Mouse (Mus musculus): ENCODE measurements at regions not wholly inside any gene's neighbourhood (a gene's known extent, or its start where the extent isn't known, plus 50 kb on each side); places are given as distances from the start of the nearest gene placed in this dataset.

DNA sequence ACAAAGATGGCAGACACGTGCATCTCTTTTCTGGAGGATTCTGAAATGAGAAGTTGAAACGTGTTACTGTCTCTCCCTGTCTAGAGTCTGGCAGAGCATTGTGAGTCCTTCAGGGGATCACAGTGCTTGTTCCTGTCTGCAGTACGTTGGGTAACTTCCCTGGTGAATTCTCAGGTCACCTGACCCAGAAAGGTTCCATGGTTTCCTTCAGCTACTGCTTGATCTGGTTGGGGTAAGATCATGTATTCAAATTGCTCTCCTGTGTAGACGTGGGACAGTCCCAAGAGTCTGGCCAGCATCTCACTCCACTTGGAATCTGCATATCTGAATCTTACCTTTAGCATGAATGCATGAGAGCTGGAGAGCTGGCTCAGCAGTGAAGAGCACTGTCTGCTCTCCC, 350.0 kb downstream of the Gpat3 start:
- no peak overlapping the region for H3K9ac ChIP-seq (ENCODE audit: low read depth, low read length)
- 65% methylated on average over 4 of the region's 4 CpGs for WGBS
- H3K79me2 ChIP-seq (replicated peaks; ENCODE audit: control insufficient read depth, insufficient read depth, low read length), result no peaks in the 10 kb centered on the region
- H3K27ac ChIP-seq, result no peak overlapping the region
- intact Hi-C loops (cut with DNase I), result no loop called here
- H3K4me3 ChIP-seq, result no peak overlapping the region
- H3K27me3 ChIP-seq (ENCODE audit: control insufficient read depth, insufficient read depth, low read length), result no peaks in the 10 kb centered on the region
- TF ChIP-seq POLR2A (IDR thresholded peaks at IDR 0.05; ENCODE audit: insufficient read depth, low read depth, low read length), result no peak
- no peak for TF ChIP-seq EP300 (IDR thresholded peaks at IDR 0.05; ENCODE audit: insufficient read depth, low read depth, low read length)
- no peak for TF ChIP-seq CTCF (IDR thresholded peaks at IDR 0.05)
- H3K4me1 ChIP-seq (ENCODE audit: control insufficient read depth, insufficient read depth, low read length), result no peaks in the 10 kb centered on the region
- no peaks in the 10 kb centered on the region for H3K36me3 ChIP-seq (ENCODE audit: control insufficient read depth, insufficient read depth, low read length)
- no peak for DNase-seq

DNA sequence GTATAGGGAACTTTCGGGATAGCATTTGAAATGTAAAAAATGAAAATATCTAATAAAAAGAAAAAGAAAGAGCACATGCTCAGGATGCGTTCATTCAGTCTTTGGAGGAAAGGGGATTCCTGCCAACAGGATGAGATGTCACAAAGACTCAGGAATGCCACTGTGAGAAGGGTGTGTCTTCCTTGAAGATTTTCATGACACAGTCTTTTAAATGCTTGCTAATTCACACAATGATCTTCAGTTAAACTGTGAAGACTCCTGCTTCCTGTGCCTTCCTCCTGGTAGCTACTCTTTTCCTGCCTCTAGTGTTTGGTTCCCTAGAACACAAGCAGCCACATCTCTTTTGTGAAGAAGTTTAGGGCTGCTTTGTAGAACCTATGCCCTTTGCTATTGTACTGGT, 345.5 kb downstream of the Gpat3 start:
- no peak for DNase-seq
- Histone ChIP-seq H3K9ac (ENCODE audit: low read depth, low read length) (no peak overlapping the region), H3K79me2 (replicated peaks; ENCODE audit: control insufficient read depth, insufficient read depth, low read length) (no peaks in the 10 kb centered on the region), H3K4me3 (no peak overlapping the region), H3K36me3 (ENCODE audit: control insufficient read depth, insufficient read depth, low read length) (no peaks in the 10 kb centered on the region), H3K27ac (no peak overlapping the region), H3K4me1 (ENCODE audit: control insufficient read depth, insufficient read depth, low read length) (no peaks in the 10 kb centered on the region), H3K27me3 (ENCODE audit: control insufficient read depth, insufficient read depth, low read length) (no peaks in the 10 kb centered on the region)
- intact Hi-C loops (cut with DNase I), result no loop called here
- 66% methylated on average over 2 of the region's 2 CpGs for WGBS
- TF ChIP-seq CTCF (IDR thresholded peaks at IDR 0.05) (no peak), POLR2A (IDR thresholded peaks at IDR 0.05; ENCODE audit: insufficient read depth, low read depth, low read length) (no peak), EP300 (IDR thresholded peaks at IDR 0.05; ENCODE audit: insufficient read depth, low read depth, low read length) (no peak)

GRCm38 (mm10) chr5:101173183-101173582, 327.7 kb downstream of the Gpat3 start:
- TF ChIP-seq POLR2A (IDR thresholded peaks at IDR 0.05; ENCODE audit: insufficient read depth, low read depth, low read length) (no peak), EP300 (IDR thresholded peaks at IDR 0.05; ENCODE audit: insufficient read depth, low read depth, low read length) (no peak), CTCF (IDR thresholded peaks at IDR 0.05) (no peak)
- intact Hi-C loops (cut with DNase I), result no loop called here
- H3K36me3 ChIP-seq (ENCODE audit: control insufficient read depth, insufficient read depth, low read length), result no peaks in the 10 kb centered on the region
- no peak overlapping the region for H3K27ac ChIP-seq
- no peak for DNase-seq
- H3K27me3 ChIP-seq (ENCODE audit: control insufficient read depth, insufficient read depth, low read length), result no peaks in the 10 kb centered on the region
- WGBS, result 54% methylated on average over 9 of the region's 9 CpGs
- H3K4me1 ChIP-seq (ENCODE audit: control insufficient read depth, insufficient read depth, low read length), result no peaks in the 10 kb centered on the region
- H3K4me3 ChIP-seq, result no peak overlapping the region
- H3K79me2 ChIP-seq (replicated peaks; ENCODE audit: control insufficient read depth, insufficient read depth, low read length), result no peaks in the 10 kb centered on the region
- H3K9ac ChIP-seq (ENCODE audit: low read depth, low read length), result no peak overlapping the region

- TF ChIP-seq CTCF (IDR thresholded peaks at IDR 0.05) (no peak), POLR2A (IDR thresholded peaks at IDR 0.05; ENCODE audit: insufficient read depth, low read depth, low read length) (no peak), EP300 (IDR thresholded peaks at IDR 0.05; ENCODE audit: insufficient read depth, low read depth, low read length) (no peak)
- no peaks in the 10 kb centered on the region for H3K4me1 ChIP-seq (ENCODE audit: control insufficient read depth, insufficient read depth, low read length)
- intact Hi-C loops (cut with DNase I), result no loop called here
- DNase-seq, result no peak
- no peaks in the 10 kb centered on the region for H3K79me2 ChIP-seq (replicated peaks; ENCODE audit: control insufficient read depth, insufficient read depth, low read length)
- no peak overlapping the region for H3K27ac ChIP-seq
- no peak overlapping the region for H3K9ac ChIP-seq (ENCODE audit: low read depth, low read length)
- 73% methylated on average over 10 of the region's 10 CpGs for WGBS
- H3K36me3 ChIP-seq (ENCODE audit: control insufficient read depth, insufficient read depth, low read length), result no peaks in the 10 kb centered on the region
- no peak overlapping the region for H3K4me3 ChIP-seq
- H3K27me3 ChIP-seq (ENCODE audit: control insufficient read depth, insufficient read depth, low read length), result no peaks in the 10 kb centered on the region
Observed at GRCm38 (mm10) chr5:101172782-101173181, 327.3 kb downstream of the Gpat3 start.

DNA sequence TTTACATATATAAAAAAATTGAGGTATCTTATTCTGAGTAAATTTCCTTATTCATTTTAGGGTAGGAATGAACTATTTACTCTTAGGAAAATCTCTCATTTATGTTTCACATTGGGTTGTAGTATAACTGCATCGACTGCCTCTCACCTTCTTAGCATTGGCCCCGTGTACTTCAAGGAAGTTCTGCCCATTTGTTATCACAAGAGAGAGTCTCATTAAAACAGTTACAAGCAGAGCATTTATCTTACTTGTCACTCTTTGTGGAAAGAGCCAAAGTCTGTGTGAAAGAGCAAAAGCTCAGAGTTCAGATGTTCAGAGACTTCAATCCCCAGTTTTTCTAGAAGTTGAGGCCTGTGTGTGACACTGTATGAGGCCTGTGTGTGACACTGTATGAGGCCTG, 323.6 kb downstream of the Gpat3 start:
- intact Hi-C loops (cut with DNase I), result no loop called here
- 48% methylated on average over 2 of the region's 2 CpGs for WGBS
- H3K4me1 ChIP-seq (ENCODE audit: control insufficient read depth, insufficient read depth, low read length), result no peaks in the 10 kb centered on the region

GRCm38 (mm10) chr5:101163624-101164213, 318.2 kb downstream of the Gpat3 start:
- TF ChIP-seq CTCF (IDR thresholded peaks at IDR 0.05) (no peak), POLR2A (IDR thresholded peaks at IDR 0.05; ENCODE audit: insufficient read depth, low read depth, low read length) (no peak), EP300 (IDR thresholded peaks at IDR 0.05; ENCODE audit: insufficient read depth, low read depth, low read length) (no peak)
- Histone ChIP-seq H3K27me3 (ENCODE audit: control insufficient read depth, insufficient read depth, low read length) (no peaks in the 10 kb centered on the region), H3K36me3 (ENCODE audit: control insufficient read depth, insufficient read depth, low read length) (no peaks in the 10 kb centered on the region), H3K27ac (no peak overlapping the region), H3K4me1 (ENCODE audit: control insufficient read depth, insufficient read depth, low read length) (no peaks in the 10 kb centered on the region), H3K9ac (ENCODE audit: low read depth, low read length) (no peak overlapping the region), H3K4me3 (no peak overlapping the region), H3K79me2 (replicated peaks; ENCODE audit: control insufficient read depth, insufficient read depth, low read length) (no peaks in the 10 kb centered on the region)
- DNase-seq, result no peak
- WGBS, result 45% methylated on average over 8 of the region's 8 CpGs
- intact Hi-C loops (cut with DNase I), result no loop called here

More for the DNA sequence above, 323.6 kb downstream of the Gpat3 start:
- Histone ChIP-seq H3K9ac (ENCODE audit: low read depth, low read length) (no peak overlapping the region), H3K27me3 (ENCODE audit: control insufficient read depth, insufficient read depth, low read length) (no peaks in the 10 kb centered on the region), H3K79me2 (replicated peaks; ENCODE audit: control insufficient read depth, insufficient read depth, low read length) (no peaks in the 10 kb centered on the region), H3K27ac (no peak overlapping the region), H3K36me3 (ENCODE audit: control insufficient read depth, insufficient read depth, low read length) (no peaks in the 10 kb centered on the region), H3K4me3 (no peak overlapping the region)
- no peak for DNase-seq
- TF ChIP-seq POLR2A (IDR thresholded peaks at IDR 0.05; ENCODE audit: insufficient read depth, low read depth, low read length), result no peak
- no peak for TF ChIP-seq EP300 (IDR thresholded peaks at IDR 0.05; ENCODE audit: insufficient read depth, low read depth, low read length)
- no peak for TF ChIP-seq CTCF (IDR thresholded peaks at IDR 0.05)
